Mouse (Mus musculus): ENCODE results near the gene Clstn1. TPM values are rescaled to one million over a fixed set of nuclear protein-coding genes. Genes with fewer than 3 reads are reported as not detected.
"Not testable (repeated sequence)": the region's sequence is repeated elsewhere in the genome, so short reads cannot be mapped to it uniquely, and the experiment has no call there.

Clstn1 gene
- total RNA-seq, 1 experiment from 2014 or later = 15.2 TPM

DNA sequence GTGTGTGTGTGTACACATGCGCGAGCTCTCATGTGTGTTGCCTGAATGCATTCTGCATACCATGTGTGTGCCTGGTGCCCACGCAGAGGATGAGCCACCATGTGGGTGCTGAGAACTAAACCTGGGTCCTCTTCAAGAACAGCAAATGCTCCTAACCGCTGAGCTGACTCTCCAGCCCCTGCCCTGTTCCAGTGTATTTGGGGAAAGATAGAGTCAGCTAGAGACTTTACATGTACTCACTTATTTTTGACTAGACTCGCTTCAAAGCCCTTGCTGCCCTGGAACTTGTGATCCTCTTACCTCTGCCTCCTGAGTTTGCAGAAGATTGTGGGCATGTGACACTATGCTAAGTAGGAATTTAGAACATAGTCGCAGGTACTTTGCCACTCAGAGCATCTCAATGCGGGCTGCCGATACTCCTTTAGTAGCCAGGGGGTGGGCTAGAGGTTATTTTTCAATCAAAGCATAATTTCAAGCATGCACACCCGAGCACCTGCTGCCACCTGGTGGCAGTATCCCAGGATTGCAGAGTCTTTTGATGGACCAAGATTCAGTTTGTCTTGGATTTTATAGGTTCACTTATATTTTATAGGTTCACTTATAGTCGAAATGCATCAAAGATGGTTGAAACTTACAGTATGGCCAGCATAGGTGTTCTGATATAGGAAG, 25.2 kb downstream of the Clstn1 start:
- ATAC-seq (replicated peaks in 1 of 2; ENCODE audit: insufficient read depth in 1 of 2, low FRiP score in 2 of 2, low TSS enrichment in 1 of 2, low read depth in 1 of 2, poor library complexity in 2 of 2, severe bottlenecking in 2 of 2) = no peak

DNA sequence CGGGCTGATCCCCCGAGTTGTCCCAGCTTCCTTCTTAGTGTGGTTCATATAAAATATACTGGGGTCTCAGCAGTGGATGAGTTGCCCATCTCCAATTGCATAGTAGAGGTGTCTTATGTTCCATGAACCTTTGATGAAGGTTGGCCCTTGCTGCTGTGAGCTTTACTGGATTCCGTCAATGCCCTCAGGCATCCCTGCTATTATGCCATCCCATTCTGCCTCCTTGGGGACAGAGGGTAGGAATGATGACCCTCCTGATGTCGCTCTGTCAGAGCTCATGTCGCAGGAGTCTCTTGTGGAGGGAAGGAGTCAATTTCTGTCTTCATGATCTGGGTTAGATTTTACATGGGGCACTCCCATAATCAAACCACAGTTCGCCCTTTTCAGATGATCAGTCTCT, 27.2 kb downstream of the Clstn1 start:
- not testable (repeated sequence) for ATAC-seq (replicated peaks in 1 of 2; ENCODE audit: insufficient read depth in 1 of 2, low FRiP score in 2 of 2, low TSS enrichment in 1 of 2, low read depth in 1 of 2, poor library complexity in 2 of 2, severe bottlenecking in 2 of 2)

DNA sequence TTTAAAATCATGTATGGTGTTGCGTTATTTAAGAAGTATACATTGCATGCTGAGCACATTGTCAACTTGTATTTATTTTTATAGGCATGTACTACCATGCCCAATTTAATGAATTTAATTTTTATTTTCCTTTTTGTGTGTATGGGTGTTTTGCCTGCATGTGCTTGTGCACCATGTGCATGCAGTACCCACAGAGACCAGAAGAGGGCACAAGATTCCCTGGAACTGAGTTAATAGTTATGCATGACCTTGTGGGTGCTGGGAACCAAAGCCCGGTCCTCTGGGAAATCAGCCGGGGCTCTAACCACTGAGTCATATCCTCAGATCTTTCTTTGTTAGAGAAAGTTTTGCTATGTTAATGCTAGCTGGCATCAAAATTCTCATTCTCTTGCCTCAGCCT, 28.6 kb downstream of the Clstn1 start:
- ATAC-seq (replicated peaks in 1 of 2; ENCODE audit: insufficient read depth in 1 of 2, low FRiP score in 2 of 2, low TSS enrichment in 1 of 2, low read depth in 1 of 2, poor library complexity in 2 of 2, severe bottlenecking in 2 of 2) = no peak

DNA sequence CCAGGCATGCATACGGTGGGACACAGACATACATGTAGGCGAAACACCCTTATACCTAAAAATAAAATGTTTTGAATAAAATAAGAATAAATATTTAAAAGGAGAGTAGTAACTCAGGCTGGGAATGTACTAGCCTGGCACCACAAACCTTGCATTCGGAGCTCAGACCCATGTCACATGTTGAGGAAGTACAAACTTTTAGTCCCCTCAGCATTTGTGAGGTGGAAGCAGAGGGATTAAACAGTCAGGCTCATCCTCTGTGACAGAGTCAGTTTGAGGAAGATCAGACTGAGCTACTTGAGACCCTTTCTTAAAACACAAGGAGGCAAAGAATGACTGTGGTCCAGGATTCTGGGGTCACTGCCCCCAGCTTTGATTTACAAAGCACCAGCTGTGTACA, 30.7 kb downstream of the Clstn1 start:
- not testable (repeated sequence) for ATAC-seq (replicated peaks in 1 of 2; ENCODE audit: insufficient read depth in 1 of 2, low FRiP score in 2 of 2, low TSS enrichment in 1 of 2, low read depth in 1 of 2, poor library complexity in 2 of 2, severe bottlenecking in 2 of 2)

DNA sequence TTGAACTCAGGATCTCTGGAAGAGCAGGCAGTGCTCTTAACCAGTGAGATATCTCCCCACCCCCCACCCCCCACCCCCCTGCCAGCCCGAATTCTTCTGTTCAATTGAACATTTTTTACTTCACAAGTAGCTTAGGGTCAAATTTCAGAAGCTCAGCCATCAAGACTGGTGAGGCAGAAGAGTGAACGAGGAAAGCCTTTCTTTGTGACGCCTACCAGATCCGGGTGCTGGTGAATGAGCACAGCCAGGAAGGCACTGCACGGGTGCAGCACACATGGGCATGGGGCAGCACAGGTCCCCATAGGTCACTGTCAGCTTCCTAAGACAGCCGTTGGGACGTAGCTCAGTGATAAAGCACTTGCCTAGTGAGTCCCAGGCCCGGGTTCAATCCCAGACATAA, 33.7 kb downstream of the Clstn1 start:
- ATAC-seq (replicated peaks in 1 of 2; ENCODE audit: insufficient read depth in 1 of 2, low FRiP score in 2 of 2, low TSS enrichment in 1 of 2, low read depth in 1 of 2, poor library complexity in 2 of 2, severe bottlenecking in 2 of 2) = no peak

DNA sequence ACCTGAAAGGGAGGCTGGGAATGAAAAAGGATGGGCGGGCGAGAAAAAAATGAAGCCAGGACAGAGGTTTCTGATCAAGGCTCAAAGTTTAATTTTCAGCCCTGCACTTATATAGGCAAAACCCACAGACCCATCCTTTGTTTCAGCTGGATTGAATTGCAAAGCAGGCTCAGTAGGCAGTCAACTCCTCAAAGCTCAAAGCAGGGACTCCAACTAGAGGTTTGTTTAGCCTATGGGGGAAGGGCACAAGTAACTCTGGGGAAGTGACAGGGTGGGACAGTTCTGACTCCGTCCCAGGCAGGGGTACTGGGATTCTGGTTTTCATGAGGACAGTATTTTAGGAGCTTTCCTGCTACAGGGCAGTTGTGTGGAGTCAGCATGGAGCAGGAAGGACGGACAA, 35.0 kb downstream of the Clstn1 start:
- ATAC-seq (replicated peaks in 1 of 2; ENCODE audit: insufficient read depth in 1 of 2, low FRiP score in 2 of 2, low TSS enrichment in 1 of 2, low read depth in 1 of 2, poor library complexity in 2 of 2, severe bottlenecking in 2 of 2) = no peak

DNA sequence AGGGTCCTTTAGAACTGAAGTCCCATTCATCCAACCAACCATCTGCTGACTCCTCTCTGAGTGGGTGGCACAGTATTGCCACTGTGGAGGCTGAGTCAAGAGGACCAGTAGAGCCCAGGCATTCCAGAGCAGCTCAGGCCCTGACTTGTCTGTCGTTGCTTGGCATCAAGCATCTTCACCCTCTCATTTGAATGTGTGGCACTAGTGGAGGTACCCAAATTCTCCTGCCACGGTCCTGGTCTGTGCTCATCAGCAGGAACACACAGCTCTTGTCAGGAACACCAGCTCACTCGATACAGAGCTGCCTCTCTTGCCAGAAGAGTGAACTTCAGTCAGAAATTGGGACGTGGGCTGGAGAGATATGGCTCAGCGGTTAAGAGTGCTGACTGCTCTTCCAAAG, 37.4 kb downstream of the Clstn1 start:
- no peak for ATAC-seq (replicated peaks in 1 of 2; ENCODE audit: insufficient read depth in 1 of 2, low FRiP score in 2 of 2, low TSS enrichment in 1 of 2, low read depth in 1 of 2, poor library complexity in 2 of 2, severe bottlenecking in 2 of 2)

DNA sequence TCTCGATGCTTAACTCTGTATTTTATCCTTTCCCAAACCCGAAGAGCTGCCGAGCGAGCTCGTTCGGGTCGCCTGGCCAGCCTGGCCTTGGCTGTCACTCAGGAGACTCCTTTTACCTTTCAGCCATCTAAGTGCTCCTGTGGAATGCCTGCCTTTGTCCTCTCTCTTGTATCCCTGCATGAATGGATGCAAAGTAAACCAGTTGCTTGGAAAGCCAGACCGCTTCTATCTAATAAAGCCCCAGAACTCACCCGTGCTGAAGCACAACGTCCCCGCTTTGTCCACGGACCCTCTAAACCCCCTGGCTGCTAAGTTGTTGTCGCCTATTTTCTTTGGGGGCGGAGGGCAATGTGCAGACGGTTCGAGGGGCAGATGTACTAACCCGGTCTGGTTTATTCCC, 40.5 kb downstream of the Clstn1 start:
- ATAC-seq (replicated peaks in 1 of 2; ENCODE audit: insufficient read depth in 1 of 2, low FRiP score in 2 of 2, low TSS enrichment in 1 of 2, low read depth in 1 of 2, poor library complexity in 2 of 2, severe bottlenecking in 2 of 2) = no peak

DNA sequence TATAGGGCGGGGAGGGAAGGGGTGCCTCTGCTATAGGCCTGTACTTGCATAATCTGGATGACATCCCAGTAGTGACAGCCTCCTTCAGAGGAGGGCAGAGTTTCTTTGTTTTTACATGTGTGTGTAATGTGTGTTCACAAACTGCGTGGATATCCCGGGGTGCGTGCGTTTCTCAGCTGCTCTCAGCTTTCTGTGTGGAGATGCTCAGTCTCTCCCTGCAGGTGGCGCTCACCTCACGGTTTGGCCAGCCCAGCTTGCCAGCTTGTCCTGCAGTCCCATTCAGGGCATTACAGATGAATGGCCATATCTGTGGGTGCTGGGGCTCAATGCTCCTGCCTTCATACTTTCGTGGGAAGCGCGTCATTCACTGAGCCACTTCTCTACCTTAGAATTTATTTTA, 42.1 kb downstream of the Clstn1 start:
- peak; percentile 80 to 86 for ATAC-seq (replicated peaks in 1 of 2; ENCODE audit: insufficient read depth in 1 of 2, low FRiP score in 2 of 2, low TSS enrichment in 1 of 2, low read depth in 1 of 2, poor library complexity in 2 of 2, severe bottlenecking in 2 of 2)

DNA sequence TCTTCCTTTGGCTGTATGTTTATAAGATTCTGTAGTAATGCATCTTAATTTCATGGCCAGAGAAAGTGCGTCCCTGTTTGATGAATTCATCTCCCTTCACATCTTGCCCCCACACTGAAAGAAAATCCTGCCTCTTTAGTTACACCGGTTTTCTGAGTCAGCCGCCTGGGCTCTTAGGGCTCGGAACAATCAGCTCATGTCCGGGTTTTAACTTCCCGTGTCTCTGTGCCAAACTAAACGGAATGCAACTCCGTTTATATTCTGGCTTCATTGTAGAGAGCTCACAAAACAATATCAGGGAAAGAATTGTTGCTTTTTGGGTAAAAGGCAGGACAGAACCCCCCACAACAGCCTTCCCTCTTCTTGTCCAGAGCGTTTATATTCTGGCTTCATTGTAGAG, 42.5 kb downstream of the Clstn1 start:
- no peak for ATAC-seq (replicated peaks in 1 of 2; ENCODE audit: insufficient read depth in 1 of 2, low FRiP score in 2 of 2, low TSS enrichment in 1 of 2, low read depth in 1 of 2, poor library complexity in 2 of 2, severe bottlenecking in 2 of 2)

DNA sequence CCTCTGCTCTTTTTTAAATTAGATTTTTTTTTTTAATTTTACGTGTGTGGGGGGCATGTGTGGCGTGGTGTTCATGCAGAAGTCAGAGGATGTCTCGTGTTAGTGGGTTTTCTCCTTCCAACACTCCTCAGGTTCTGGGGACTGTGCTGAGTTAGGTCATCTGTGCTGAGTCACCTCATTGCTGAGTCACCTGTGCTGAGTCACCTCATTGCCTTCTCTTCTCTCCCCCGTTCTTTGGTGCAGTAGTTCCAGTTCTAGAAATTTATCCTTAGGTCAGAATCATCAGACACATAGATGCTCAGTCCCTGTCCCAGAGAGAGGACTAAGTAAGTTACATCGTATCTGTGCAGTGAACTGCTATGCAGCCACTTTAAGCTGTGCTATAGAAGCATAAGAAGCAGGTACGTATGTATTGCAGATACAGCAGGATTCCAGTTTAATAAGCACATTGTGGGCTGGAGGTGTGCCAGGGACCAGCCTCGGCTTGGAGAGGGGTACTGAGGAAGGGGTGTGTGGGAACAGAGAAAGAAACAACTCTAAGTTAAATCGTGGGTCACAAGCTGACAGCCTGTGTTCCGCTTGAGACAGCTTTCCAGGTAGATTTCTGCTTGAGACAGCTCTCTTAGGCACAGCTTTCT, 46.5 kb downstream of the Clstn1 start:
- no peak for ATAC-seq (replicated peaks in 1 of 2; ENCODE audit: insufficient read depth in 1 of 2, low FRiP score in 2 of 2, low TSS enrichment in 1 of 2, low read depth in 1 of 2, poor library complexity in 2 of 2, severe bottlenecking in 2 of 2)

DNA sequence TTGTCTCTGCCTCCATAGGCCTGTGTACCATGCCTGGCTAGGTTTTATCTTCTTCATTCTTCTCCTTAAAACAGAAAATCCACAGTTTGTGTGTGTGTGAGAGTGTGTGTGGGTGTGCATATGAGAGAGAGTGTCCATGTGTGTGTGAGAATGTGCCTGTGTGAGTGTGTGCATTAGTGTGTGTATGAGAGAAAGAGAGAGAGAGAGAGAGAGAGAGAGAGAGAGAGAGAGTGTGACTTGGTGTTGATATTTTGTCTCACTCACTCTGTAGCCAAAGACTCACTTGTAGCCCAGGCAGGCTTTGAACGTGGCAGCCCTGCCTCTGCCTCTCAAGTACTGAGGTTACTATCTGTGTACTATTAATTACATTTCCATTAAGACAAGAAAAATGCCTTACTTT, 47.9 kb downstream of the Clstn1 start:
- ATAC-seq (replicated peaks in 1 of 2; ENCODE audit: insufficient read depth in 1 of 2, low FRiP score in 2 of 2, low TSS enrichment in 1 of 2, low read depth in 1 of 2, poor library complexity in 2 of 2, severe bottlenecking in 2 of 2) = no peak

DNA sequence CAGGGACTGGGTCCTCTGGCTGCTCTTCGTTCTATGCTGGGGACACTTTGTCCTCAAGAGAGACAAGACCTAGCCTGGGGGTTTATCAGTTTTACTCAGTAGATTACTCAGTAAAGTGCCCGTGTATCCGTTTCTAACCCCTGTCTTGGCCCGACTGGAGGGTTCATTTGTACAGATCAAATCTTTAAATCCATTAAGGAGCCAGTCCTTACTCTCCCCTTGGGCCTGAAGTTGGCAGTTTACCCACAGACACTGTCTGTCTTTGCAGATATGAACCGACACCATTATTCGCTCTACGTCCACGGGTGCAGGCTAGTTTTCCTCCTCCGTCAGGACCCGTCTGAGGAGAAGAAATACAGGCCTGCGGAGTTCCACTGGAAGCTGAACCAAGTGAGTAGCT, 48.7 kb downstream of the Clstn1 start:
- ATAC-seq (replicated peaks in 1 of 2; ENCODE audit: insufficient read depth in 1 of 2, low FRiP score in 2 of 2, low TSS enrichment in 1 of 2, low read depth in 1 of 2, poor library complexity in 2 of 2, severe bottlenecking in 2 of 2) = no peak

DNA sequence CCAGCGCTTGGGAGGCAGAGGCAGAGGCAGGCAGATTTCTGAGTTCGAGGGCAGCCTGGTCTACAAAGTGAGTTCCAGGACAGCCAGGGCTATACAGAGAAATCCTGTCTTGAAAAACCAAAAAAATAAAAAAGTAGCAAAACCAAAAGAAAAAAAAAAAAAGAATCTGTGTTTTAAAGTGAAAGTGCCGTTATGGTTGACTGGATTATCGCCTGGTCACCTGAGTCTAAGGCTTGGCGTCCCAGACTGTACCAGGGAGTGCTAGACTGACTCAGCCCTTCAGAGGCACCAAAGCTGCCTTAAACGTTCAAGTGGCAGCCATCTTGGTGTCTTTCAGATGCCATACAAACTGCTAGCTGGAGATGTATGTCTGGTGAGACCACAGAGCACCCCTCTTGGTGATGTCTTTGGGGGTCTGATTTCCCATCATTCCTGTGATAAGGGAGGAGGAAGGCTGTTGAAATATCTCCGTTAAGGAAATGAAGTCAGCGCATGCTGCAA, 49.7 kb downstream of the Clstn1 start:
- no peak for ATAC-seq (replicated peaks in 1 of 2; ENCODE audit: insufficient read depth in 1 of 2, low FRiP score in 2 of 2, low TSS enrichment in 1 of 2, low read depth in 1 of 2, poor library complexity in 2 of 2, severe bottlenecking in 2 of 2)

DNA sequence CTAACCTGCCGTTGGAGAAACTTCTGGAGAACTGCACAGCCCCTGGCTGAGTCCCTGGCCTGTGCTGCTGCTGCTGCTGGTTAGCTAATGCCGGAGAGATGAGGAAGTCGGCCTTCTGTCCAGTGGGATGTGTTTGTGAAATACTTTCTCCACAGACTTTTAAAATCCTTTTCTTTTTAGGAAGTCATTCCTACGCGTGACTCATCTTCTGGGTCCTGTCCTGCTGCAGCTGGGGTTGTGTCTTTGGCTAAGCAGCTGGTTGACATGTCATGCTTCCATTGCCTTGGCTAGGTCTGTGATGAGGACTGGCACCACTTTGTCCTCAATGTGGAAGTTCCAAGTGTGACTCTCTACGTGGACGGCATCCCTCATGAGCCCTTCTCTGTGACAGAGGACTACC, 51.7 kb downstream of the Clstn1 start:
- ATAC-seq (replicated peaks in 1 of 2; ENCODE audit: insufficient read depth in 1 of 2, low FRiP score in 2 of 2, low TSS enrichment in 1 of 2, low read depth in 1 of 2, poor library complexity in 2 of 2, severe bottlenecking in 2 of 2) = no peak

DNA sequence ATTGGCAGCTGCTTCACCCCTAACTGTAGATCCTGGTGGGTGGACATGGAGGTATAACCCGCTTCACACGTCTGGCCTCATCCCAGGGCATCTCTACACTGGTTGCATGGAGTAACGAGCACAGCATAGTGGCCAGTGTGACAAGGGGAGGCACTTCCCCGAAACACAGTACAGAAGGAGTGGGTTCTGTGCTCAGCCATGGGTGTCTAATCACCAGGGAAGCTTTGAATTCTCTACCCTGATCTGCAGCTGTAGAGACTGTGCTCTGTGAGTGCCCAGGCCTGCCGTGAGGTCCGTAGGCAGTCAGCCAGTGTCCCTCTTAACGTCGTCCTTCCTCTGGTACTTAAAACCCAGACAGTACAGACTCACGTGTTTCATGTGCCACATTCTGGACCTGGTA, 54.6 kb downstream of the Clstn1 start:
- ATAC-seq (replicated peaks in 1 of 2; ENCODE audit: insufficient read depth in 1 of 2, low FRiP score in 2 of 2, low TSS enrichment in 1 of 2, low read depth in 1 of 2, poor library complexity in 2 of 2, severe bottlenecking in 2 of 2) = no peak

DNA sequence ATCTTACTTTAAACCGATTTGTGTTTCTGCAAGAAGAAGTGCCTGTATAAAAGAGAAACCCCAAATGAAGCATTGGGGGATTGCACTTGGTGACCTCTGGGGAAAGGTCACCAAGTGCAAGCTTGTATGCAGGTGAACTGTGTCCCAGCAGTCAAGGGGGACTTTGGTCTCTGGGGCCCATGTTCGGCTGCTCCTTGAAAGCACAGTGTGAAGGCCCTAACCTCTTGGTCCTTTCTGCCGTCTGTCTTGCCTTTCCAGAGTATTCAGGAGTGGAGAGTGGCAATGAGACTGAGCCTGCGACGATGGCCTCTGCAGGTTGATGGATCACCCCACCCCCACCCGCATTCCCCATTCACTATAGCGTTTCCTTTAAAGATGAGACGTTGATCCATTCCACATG, 55.1 kb downstream of the Clstn1 start:
- no peak for ATAC-seq (replicated peaks in 1 of 2; ENCODE audit: insufficient read depth in 1 of 2, low FRiP score in 2 of 2, low TSS enrichment in 1 of 2, low read depth in 1 of 2, poor library complexity in 2 of 2, severe bottlenecking in 2 of 2)

DNA sequence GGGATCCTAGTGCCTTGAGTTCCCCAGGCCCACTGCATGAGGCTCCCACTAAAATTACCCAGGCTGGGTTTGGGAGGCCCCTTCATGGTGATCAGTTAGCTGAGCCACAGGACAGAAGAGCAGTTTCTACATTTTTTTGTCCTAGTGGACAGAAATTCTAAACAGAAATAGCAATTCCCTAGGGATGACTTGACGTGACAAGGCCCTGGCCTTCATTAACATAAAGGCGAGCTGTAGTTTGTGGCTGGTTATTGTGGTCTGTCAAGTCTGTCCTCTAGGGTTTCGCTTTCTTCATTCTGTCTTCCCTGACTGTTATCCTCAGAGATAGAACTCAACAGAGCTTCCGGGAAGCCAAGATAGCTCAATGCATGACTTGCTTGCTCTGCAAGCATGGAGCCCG, 55.7 kb downstream of the Clstn1 start:
- ATAC-seq (replicated peaks in 1 of 2; ENCODE audit: insufficient read depth in 1 of 2, low FRiP score in 2 of 2, low TSS enrichment in 1 of 2, low read depth in 1 of 2, poor library complexity in 2 of 2, severe bottlenecking in 2 of 2) = no peak

DNA sequence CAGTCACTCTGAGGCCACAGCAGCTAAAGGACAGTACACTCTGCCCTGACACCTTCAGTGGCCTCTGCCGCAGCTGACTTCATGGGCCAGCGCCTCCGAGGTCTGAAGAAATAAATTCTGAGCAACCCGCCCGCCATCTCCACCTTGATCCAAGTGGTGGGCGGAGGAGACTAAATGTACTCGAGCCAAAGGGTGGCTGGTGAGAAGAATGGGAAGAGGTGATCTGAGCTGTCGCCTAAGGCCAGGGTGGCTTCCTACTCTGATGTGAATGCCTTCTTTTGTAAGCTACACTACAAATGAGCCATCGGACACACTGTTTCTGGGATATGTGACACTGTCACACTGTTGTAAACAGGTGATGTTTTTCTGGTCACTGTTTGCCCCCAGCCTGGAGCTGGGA, 59.5 kb downstream of the Clstn1 start:
- ATAC-seq (replicated peaks in 1 of 2; ENCODE audit: insufficient read depth in 1 of 2, low FRiP score in 2 of 2, low TSS enrichment in 1 of 2, low read depth in 1 of 2, poor library complexity in 2 of 2, severe bottlenecking in 2 of 2) = no peak

All from hematopoietic stem cell, adult 5-6 weeks (primary cell).